Mouse (Mus musculus): Measurements from ENCODE around the gene Gm5965. TPM values are rescaled to one million over a fixed set of nuclear protein-coding genes. Genes with fewer than 3 reads are reported as not detected.
"Not testable (repeated sequence)": the region's sequence is repeated elsewhere in the genome, so short reads cannot be mapped to it uniquely, and the experiment has no call there.

Gm5965 gene
- polyA plus RNA-seq (2014; fragmentation: Nextera tagmentation; extraction: Ambion mirVana) = not detected in 2 replicates

GRCm38 (mm10) chr16:88777596-88777995, at the start of gene Gm5965:
Gm5965 (plus strand) TSS chr16:88777896.
- no peaks in the 10 kb centered on the region for H3K27me3 ChIP-seq (ENCODE audit: control insufficient read depth, insufficient read depth, low read length)
- no peak for ATAC-seq (replicated peaks; ENCODE audit: insufficient number of reproducible peaks, low FRiP score, low TSS enrichment)
- H3K4me2 ChIP-seq = no peak within 1 kb of the TSS
- H3K36me3 ChIP-seq (ENCODE audit: control insufficient read depth, insufficient read depth, low read length) = no peaks in the 10 kb centered on the region
- no peak within 1 kb of the TSS for H3K4me3 ChIP-seq (ENCODE audit: low read depth, low read length)
- no peaks in the 10 kb centered on the region for H3K4me1 ChIP-seq (ENCODE audit: control insufficient read depth, insufficient read depth, low read length)
- 77% methylated on average over 5 of the region's 6 CpGs for WGBS (ENCODE audit: insufficient replicate concordance)
- no peaks in the 10 kb centered on the region for H3K9me3 ChIP-seq (replicated peaks; ENCODE audit: control insufficient read depth, low read length)
- H3K27ac ChIP-seq (ENCODE audit: low read depth, low read length) = no peak within 1 kb of the TSS
- H3K9ac ChIP-seq (ENCODE audit: low read depth, low read length) = no peak within 1 kb of the TSS

- no peaks in the 10 kb centered on the region for H3K27me3 ChIP-seq (ENCODE audit: control insufficient read depth, insufficient read depth, low read length)
- H3K9ac ChIP-seq (ENCODE audit: low read depth, low read length) = no peak within 1 kb of the TSS
- 75% methylated on average over 4 of the region's 4 CpGs for WGBS (ENCODE audit: insufficient replicate concordance)
- ATAC-seq (replicated peaks; ENCODE audit: insufficient number of reproducible peaks, low FRiP score, low TSS enrichment) = no peak
- no peaks in the 10 kb centered on the region for H3K4me1 ChIP-seq (ENCODE audit: control insufficient read depth, insufficient read depth, low read length)
- no peak within 1 kb of the TSS for H3K4me3 ChIP-seq (ENCODE audit: low read depth, low read length)
- no peaks in the 10 kb centered on the region for H3K36me3 ChIP-seq (ENCODE audit: control insufficient read depth, insufficient read depth, low read length)
- H3K9me3 ChIP-seq (replicated peaks; ENCODE audit: control insufficient read depth, low read length) = no peaks in the 10 kb centered on the region
- H3K27ac ChIP-seq (ENCODE audit: low read depth, low read length) = no peak within 1 kb of the TSS
- no peak within 1 kb of the TSS for H3K4me2 ChIP-seq
Measured at GRCm38 (mm10) chr16:88728812-88729275, 48.9 kb upstream of the Gm5965 start, which contains the start of gene Krtap13-1. Krtap13-1 (plus strand) TSS chr16:88728862.

- no peak overlapping the region for H3K4me2 ChIP-seq
- no peak overlapping the region for H3K27ac ChIP-seq (ENCODE audit: low read depth, low read length)
- H3K4me1 ChIP-seq (ENCODE audit: control insufficient read depth, insufficient read depth, low read length) = no peaks in the 10 kb centered on the region
- no peaks in the 10 kb centered on the region for H3K9me3 ChIP-seq (replicated peaks; ENCODE audit: control insufficient read depth, low read length)
- H3K27me3 ChIP-seq (ENCODE audit: control insufficient read depth, insufficient read depth, low read length) = no peaks in the 10 kb centered on the region
- ATAC-seq (replicated peaks; ENCODE audit: insufficient number of reproducible peaks, low FRiP score, low TSS enrichment) = no peak
- WGBS (ENCODE audit: insufficient replicate concordance) = 65% methylated on average over 2 of the region's 2 CpGs
- no peak overlapping the region for H3K4me3 ChIP-seq (ENCODE audit: low read depth, low read length)
- H3K36me3 ChIP-seq (ENCODE audit: control insufficient read depth, insufficient read depth, low read length) = no peaks in the 10 kb centered on the region
- H3K9ac ChIP-seq (ENCODE audit: low read depth, low read length) = no peak overlapping the region
Measured at GRCm38 (mm10) chr16:88735391-88735790, 42.3 kb upstream of the Gm5965 start.

GRCm38 (mm10) chr16:88744750-88745340, 32.9 kb upstream of the Gm5965 start:
- Histone ChIP-seq H3K27me3 (ENCODE audit: control insufficient read depth, insufficient read depth, low read length) (no peaks in the 10 kb centered on the region), H3K9ac (ENCODE audit: low read depth, low read length) (no peak overlapping the region), H3K4me1 (ENCODE audit: control insufficient read depth, insufficient read depth, low read length) (no peaks in the 10 kb centered on the region), H3K4me2 (no peak overlapping the region), H3K4me3 (ENCODE audit: low read depth, low read length) (no peak overlapping the region), H3K27ac (ENCODE audit: low read depth, low read length) (no peak overlapping the region), H3K9me3 (replicated peaks; ENCODE audit: control insufficient read depth, low read length) (no peaks in the 10 kb centered on the region), H3K36me3 (ENCODE audit: control insufficient read depth, insufficient read depth, low read length) (no peaks in the 10 kb centered on the region)
- WGBS (ENCODE audit: insufficient replicate concordance) = 66% methylated on average over 4 of the region's 4 CpGs
- no peak for ATAC-seq (replicated peaks; ENCODE audit: insufficient number of reproducible peaks, low FRiP score, low TSS enrichment)

GRCm38 (mm10) chr16:88747943-88748342, 29.8 kb upstream of the Gm5965 start:
- WGBS (ENCODE audit: insufficient replicate concordance) = 69% methylated on average over 4 of the region's 4 CpGs

GRCm38 (mm10) chr16:88751535-88751934, 26.2 kb upstream of the Gm5965 start, which contains the start of gene Krtap13:
Krtap13 (minus strand) TSS chr16:88751635.
- H3K9me3 ChIP-seq (replicated peaks; ENCODE audit: control insufficient read depth, low read length); H3K9ac ChIP-seq (ENCODE audit: low read depth, low read length); H3K27ac ChIP-seq (ENCODE audit: low read depth, low read length); H3K4me3 ChIP-seq (ENCODE audit: low read depth, low read length); H3K4me2 ChIP-seq; H3K27me3 ChIP-seq (ENCODE audit: control insufficient read depth, insufficient read depth, low read length); H3K4me1 ChIP-seq (ENCODE audit: control insufficient read depth, insufficient read depth, low read length); H3K36me3 ChIP-seq (ENCODE audit: control insufficient read depth, insufficient read depth, low read length); ATAC-seq (replicated peaks; ENCODE audit: insufficient number of reproducible peaks, low FRiP score, low TSS enrichment): not testable (repeated sequence)
- WGBS (ENCODE audit: insufficient replicate concordance) = 64% methylated on average over 2 of the region's 3 CpGs

More at GRCm38 (mm10) chr16:88747943-88748342, 29.8 kb upstream of the Gm5965 start:
- no peak overlapping the region for H3K27ac ChIP-seq (ENCODE audit: low read depth, low read length)
- no peaks in the 10 kb centered on the region for H3K9me3 ChIP-seq (replicated peaks; ENCODE audit: control insufficient read depth, low read length)
- H3K4me3 ChIP-seq (ENCODE audit: low read depth, low read length) = no peak overlapping the region
- H3K9ac ChIP-seq (ENCODE audit: low read depth, low read length) = no peak overlapping the region
- no peaks in the 10 kb centered on the region for H3K4me1 ChIP-seq (ENCODE audit: control insufficient read depth, insufficient read depth, low read length)
- H3K4me2 ChIP-seq = no peak overlapping the region
- no peak for ATAC-seq (replicated peaks; ENCODE audit: insufficient number of reproducible peaks, low FRiP score, low TSS enrichment)
- H3K27me3 ChIP-seq (ENCODE audit: control insufficient read depth, insufficient read depth, low read length) = no peaks in the 10 kb centered on the region
- no peaks in the 10 kb centered on the region for H3K36me3 ChIP-seq (ENCODE audit: control insufficient read depth, insufficient read depth, low read length)

GRCm38 (mm10) chr16:88758547-88758946, 19.1 kb upstream of the Gm5965 start, which contains the start of gene 2310034C09Rik:
2310034C09Rik (plus strand) TSS chr16:88758847.
- WGBS (ENCODE audit: insufficient replicate concordance) = 79% methylated on average over 3 of the region's 3 CpGs
- H3K4me1 ChIP-seq (ENCODE audit: control insufficient read depth, insufficient read depth, low read length); H3K4me2 ChIP-seq; H3K9ac ChIP-seq (ENCODE audit: low read depth, low read length); H3K4me3 ChIP-seq (ENCODE audit: low read depth, low read length); H3K27ac ChIP-seq (ENCODE audit: low read depth, low read length); H3K27me3 ChIP-seq (ENCODE audit: control insufficient read depth, insufficient read depth, low read length); H3K36me3 ChIP-seq (ENCODE audit: control insufficient read depth, insufficient read depth, low read length); ATAC-seq (replicated peaks; ENCODE audit: insufficient number of reproducible peaks, low FRiP score, low TSS enrichment); H3K9me3 ChIP-seq (replicated peaks; ENCODE audit: control insufficient read depth, low read length): not testable (repeated sequence)

- ATAC-seq (replicated peaks; ENCODE audit: insufficient number of reproducible peaks, low FRiP score, low TSS enrichment) = no peak
- no peak within 1 kb of the TSS for H3K27ac ChIP-seq (ENCODE audit: low read depth, low read length)
- no peak within 1 kb of the TSS for H3K4me2 ChIP-seq
- H3K9me3 ChIP-seq (replicated peaks; ENCODE audit: control insufficient read depth, low read length) = no peaks in the 10 kb centered on the region
- no peaks in the 10 kb centered on the region for H3K36me3 ChIP-seq (ENCODE audit: control insufficient read depth, insufficient read depth, low read length)
- 65% methylated on average over 2 of the region's 2 CpGs for WGBS (ENCODE audit: insufficient replicate concordance)
- H3K4me3 ChIP-seq (ENCODE audit: low read depth, low read length) = no peak within 1 kb of the TSS
- H3K27me3 ChIP-seq (ENCODE audit: control insufficient read depth, insufficient read depth, low read length) = no peaks in the 10 kb centered on the region
- H3K4me1 ChIP-seq (ENCODE audit: control insufficient read depth, insufficient read depth, low read length) = no peaks in the 10 kb centered on the region
- H3K9ac ChIP-seq (ENCODE audit: low read depth, low read length) = no peak within 1 kb of the TSS
Measured at GRCm38 (mm10) chr16:88774106-88774505, 3.6 kb upstream of the Gm5965 start, which contains the start of gene 2310057N15Rik. 2310057N15Rik (minus strand) TSS chr16:88774206.

GRCm38 (mm10) chr16:88786786-88787185, 9.1 kb downstream of the Gm5965 start:
- H3K4me2 ChIP-seq = no peak overlapping the region
- no peaks in the 10 kb centered on the region for H3K36me3 ChIP-seq (ENCODE audit: control insufficient read depth, insufficient read depth, low read length)
- no peak for ATAC-seq (replicated peaks; ENCODE audit: insufficient number of reproducible peaks, low FRiP score, low TSS enrichment)
- no peak overlapping the region for H3K27ac ChIP-seq (ENCODE audit: low read depth, low read length)
- no peak overlapping the region for H3K9ac ChIP-seq (ENCODE audit: low read depth, low read length)
- no peaks in the 10 kb centered on the region for H3K27me3 ChIP-seq (ENCODE audit: control insufficient read depth, insufficient read depth, low read length)
- no peak overlapping the region for H3K4me3 ChIP-seq (ENCODE audit: low read depth, low read length)
- 74% methylated on average over 2 of the region's 2 CpGs for WGBS (ENCODE audit: insufficient replicate concordance)
- H3K4me1 ChIP-seq (ENCODE audit: control insufficient read depth, insufficient read depth, low read length) = no peaks in the 10 kb centered on the region
- H3K9me3 ChIP-seq (replicated peaks; ENCODE audit: control insufficient read depth, low read length) = no peaks in the 10 kb centered on the region
